Mouse (Mus musculus): ENCODE data around the gene Ech1.
A peak's percentile ranks its signal among the peaks of the same experiment; 100 is the strongest.

The Ech1 gene

GRCm38 (mm10) chr7:28821261-28821831, 3.7 kb upstream of the Ech1 start:
- DNase-seq, result no peak

DNA sequence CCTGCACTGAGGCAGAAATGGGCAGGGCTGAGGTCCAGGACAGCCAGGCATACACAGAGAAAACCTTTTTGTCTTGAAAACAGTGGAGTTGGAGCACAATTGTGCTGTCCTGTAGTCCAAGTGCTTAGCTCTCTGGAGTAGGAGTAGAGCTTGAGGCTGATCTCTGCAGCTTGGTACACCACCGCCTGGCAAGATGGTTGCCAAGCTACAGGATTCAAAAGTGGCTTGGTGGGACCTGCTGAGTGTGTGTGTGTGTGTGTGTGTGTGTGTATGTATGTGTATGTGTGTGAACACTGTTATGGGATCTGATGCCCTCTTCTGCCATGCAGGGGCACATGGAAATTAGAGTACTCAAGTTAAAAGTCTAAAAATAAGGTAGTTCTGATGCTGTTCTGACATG, 2.5 kb upstream of the Ech1 start:
- DNase-seq, result no peak

DNA sequence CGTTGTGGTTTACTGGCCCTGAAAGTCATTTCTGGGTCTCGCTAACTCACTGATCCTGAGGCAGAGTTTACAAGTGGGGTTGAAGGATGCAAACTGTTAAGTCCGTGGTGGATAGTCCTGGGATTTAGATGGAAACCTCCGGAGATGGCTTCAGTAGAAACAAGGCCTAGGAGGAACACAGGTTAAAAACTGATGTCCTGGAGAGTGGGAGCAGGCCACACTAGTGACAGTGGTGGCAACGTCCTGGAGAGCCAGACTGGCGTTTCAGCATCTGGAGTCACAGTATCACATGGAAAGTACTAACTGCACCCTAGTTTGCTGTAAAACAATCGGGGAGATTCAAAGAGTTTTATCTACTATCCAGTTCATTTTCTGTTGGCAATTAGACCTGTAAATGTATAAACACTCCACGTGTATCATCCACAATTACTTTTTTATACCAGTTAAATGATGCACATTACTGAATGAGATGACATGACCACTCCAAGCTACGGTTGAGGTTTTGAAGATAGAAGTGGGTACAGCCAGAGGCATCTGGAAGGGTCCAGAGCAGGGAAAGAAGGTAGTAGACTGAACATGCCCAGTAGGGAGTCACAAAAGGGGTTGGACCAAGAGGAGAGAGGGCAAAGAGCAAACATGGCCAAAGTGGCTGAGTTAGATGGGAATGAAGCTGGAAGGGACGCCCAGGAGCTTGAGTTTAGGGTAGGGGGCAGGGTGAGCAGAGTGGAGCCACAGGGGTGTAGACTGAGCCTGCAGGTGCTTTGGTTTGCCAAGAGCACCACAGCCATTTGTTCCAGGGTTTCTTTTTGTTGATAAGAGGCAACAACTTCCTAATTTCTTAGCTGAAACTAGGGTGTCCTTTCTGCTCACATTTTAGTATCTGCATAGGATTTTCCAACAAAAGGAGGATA, 1.8 kb upstream of the Ech1 start:
- no peak for DNase-seq

- no peak for DNase-seq
These were observed 1.1 kb upstream of the Ech1 start for GRCm38 (mm10) chr7:28823932-28824331.

GRCm38 (mm10) chr7:28825686-28826401, 827 bp downstream of the Ech1 start:
- peak; percentile 61 for DNase-seq

GRCm38 (mm10) chr7:28826402-28826772, 1.4 kb downstream of the Ech1 start:
- no peak for DNase-seq

- DNase-seq, result peak; percentile 65
These were observed 2.3 kb downstream of the Ech1 start for GRCm38 (mm10) chr7:28827338-28827737.

DNA sequence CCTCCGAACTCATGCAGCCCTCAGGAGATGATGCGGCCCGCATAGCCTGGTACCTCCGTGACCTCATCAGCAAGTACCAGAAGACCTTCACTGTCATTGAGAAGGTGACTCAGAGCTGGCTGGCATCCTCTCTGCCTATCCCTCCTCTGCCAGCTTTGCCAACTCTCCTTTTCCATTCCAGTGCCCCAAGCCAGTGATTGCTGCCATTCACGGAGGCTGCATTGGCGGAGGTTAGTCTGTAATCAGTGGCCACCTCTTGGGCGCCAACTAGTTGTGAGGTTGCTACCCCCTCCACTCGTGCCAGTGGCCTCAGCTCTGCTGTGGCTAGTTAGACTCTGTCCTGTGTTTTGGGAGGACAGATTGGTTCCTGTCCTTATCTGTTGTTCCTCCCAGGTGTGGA, 4.8 kb downstream of the Ech1 start:
- peak; percentile 62 for DNase-seq

GRCm38 (mm10) chr7:28830981-28831380, 6.0 kb downstream of the Ech1 start:
- DNase-seq, result no peak

DNA sequence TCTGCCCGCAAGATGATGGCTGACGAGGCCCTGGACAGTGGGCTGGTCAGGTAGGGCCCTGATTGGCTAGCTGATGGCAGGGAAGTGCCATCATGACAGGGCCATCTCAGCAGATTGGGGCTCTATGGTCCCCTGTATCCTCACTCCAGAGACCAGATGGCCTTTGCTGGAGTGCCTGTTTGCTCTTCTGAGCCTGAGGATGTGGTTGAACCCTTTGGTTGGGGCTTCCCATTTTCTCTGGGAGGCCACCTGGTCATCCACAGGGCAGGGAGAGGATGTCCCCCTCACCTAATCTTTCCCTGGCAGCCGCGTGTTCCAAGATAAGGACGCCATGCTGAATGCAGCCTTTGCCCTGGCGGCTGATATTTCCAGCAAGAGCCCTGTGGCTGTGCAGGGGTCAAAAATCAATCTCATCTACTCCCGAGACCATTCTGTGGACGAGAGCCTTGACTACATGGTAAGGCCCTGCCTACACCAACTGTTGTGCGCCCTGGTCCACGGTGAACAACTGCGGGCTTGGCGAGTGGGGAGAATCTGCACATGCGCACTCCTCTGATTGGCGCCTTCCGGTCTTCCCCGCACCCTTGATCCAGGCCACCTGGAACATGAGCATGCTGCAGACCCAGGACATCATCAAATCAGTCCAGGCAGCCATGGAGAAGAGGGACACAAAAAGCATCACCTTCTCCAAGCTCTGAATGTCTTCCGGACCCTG, 6.6 kb downstream of the Ech1 start:
- no peak for DNase-seq

- DNase-seq, result no peak
These were observed 7.1 kb downstream of the Ech1 start for GRCm38 (mm10) chr7:28832137-28832536.

DNA sequence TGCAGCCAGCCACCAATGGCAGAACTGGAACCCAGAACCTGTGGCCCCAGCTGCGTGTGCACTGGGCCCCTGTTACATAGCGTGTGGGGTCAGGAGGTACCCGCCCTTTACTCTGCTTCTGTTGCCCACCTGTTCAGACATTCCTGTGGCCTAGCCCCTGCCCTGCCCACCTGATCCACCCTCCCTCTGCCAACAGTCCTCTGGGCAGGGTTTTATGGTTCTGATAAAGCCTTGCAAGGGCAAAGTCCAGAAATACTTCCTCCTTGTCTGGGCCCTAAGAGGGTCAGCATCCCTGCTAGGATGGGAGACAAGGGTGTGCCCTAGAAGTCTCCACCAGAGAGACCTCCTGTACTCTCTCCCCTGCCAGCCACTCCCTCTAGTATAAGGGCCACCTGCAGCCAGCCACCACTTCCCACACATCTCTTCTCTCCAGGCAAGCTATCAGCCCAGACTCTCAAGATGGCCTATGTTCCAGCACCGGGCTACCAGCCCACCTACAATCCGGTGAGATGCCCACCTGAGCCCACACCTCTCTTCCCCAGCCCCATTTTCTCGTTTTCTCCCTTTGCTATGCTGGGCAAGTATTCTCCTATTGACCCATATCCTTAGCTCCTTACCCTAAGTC, 8.8 kb downstream of the Ech1 start, which contains the start of gene Lgals4:
Gene Lgals4 (plus strand): TSS at position 132 of the 625 bp plus-strand sequence.
- no peak for DNase-seq

- DNase-seq, result peak; percentile 54
These were observed 11.9 kb downstream of the Ech1 start for GRCm38 (mm10) chr7:28836936-28837335.

GRCm38 (mm10) chr7:28838331-28838730, 13.3 kb downstream of the Ech1 start:
- no peak for DNase-seq

DNA sequence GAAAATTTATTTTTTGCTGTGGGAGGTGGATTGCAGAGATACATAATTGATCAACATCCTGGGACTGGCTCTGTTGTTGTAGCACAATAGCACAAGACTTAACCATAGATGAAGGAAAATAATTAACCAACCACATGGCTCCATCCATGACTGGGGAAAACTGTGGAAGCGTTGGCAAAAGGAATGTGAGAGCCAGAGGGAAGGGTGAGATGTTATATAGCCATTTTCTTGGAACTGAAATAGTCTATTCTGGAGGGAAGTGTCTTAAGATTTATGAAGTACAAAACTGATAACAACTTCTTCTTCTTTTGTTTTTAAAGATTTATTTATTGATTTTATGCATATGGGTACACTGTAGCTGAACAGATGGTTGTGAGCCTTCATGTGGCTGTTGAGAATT, 22.3 kb downstream of the Ech1 start:
- no peak for DNase-seq

DNA sequence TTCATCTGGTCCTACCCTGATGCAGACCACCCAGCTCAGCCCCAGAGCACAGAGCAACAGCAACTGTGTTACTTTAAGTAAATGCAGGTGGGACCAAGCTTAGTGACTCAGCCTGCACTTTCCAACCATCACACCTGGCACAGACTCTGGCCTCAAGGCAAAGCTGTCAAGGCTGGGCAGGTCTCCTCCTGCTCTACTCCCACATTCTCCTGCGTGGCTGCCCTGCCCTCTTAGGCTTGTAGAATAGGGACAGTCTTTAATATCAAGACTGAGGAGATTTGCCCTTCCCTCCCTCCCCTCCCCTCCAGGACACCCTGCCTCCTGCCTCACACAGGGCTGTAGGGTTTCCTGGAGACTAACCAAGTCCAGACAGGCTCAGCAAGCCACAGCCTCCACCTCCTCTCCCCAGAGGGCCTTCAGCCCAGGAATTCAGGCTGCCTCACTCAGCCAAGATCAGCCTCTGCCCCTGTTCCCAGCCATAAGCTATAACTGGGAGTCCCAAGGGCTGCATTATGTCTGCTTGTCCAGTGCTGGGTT, 24.8 kb downstream of the Ech1 start:
- DNase-seq, result no peak

DNA sequence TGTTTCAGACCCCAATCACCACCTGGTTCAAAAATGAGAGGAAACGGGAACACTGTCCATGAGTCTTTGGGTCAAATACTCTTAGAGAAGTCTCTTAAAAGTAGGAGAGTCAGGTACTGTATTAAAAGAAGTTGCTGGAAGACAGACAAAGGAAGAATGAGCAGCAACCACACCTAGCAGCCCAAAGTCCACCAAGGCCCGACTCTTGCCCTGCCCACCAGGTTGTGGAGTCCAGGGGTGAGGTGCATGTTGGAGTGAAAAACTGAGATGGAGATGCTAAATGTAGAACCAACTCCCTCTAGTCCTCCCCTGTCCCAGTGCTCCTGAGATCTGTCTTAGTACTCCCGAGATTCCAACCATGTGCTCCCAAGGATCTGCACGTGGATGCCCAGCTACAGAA, 25.6 kb downstream of the Ech1 start:
- no peak for DNase-seq

- no peak for DNase-seq
These were observed 34.9 kb downstream of the Ech1 start for GRCm38 (mm10) chr7:28859953-28860352.

DNA sequence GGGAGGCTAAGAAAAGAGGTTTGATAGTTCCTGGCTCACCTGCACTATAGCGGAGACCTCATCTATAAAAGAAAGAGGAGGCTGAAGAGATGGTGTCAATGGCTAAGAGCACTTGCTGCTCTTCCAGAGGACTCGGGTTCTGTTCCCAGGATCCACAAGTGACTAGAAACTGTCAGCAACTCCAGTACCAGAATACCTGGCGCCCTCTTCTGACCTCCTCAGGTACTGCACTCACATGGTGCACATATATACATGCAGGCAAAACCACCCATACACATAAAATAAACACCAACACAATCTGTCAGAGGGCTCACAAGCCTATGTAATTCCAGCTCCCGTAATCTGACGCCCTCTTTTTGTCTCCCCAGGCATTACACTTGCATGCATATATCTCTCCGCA, 35.9 kb downstream of the Ech1 start:
- DNase-seq, result no peak

DNA sequence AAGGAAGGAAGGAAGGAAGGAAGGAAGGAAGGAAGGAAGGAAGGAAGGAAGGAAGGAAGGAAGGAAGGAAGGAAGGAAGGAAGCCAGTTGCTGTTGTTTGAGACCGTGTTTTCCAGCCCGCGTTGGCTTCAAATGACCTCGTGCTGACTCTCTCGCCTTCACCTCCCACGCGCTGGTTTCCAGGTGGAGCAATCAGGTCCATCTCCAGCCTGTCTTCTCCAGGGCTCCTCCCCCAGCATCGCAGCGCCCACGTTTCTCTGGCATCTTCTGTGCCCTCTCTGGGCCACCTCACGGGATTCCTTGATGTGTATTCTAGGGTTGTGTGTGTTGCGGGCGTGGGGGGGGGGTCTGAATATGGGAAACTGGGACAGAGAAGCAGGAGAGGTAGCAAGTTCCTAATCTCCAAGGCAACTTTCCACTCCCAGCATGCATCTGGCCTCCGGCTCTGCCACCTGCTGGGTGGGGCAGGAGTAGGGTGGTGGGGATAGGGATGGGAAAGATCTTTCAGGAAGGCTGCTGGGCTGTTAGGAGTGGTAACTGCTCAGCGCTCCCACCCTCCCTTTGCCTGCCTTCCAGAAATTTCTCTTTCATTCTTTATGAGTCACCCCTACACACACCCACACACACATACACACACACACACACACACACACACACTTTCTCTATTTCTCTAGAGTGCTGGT, 37.9 kb downstream of the Ech1 start:
- DNase-seq, result no peak

- no peak for DNase-seq
These were observed 38.5 kb downstream of the Ech1 start, which contains the start of gene Lgals7 for GRCm38 (mm10) chr7:28863540-28863939. TSS of gene Lgals7 (plus strand) at chr7:28863853.

DNA sequence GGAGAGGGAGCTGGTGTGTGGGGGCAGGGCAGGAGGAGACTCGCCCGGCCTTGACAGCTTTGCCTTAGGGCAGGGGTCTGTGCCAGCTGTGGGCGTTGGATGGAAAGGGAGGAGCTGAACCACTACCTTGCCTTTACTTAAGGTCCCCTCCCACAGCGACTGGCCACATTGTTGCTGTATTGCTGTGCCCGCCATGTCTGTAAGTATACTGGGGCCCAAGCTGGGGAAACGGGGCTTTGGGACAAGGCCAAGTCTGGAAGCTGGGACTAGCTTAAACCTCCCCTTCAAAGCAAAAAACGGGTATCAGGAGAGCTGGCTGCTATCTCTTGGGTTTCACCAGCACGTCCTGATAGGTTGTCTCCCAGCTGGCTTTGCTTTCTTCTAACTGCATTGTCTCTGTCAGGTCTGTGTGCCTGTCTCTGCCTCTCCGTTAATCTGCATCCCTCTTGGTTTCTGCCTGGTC, 39.3 kb downstream of the Ech1 start:
- no peak for DNase-seq

Data from kidney, adult 11 months (tissue).